Mouse (Mus musculus) megakaryocyte, embryonic 14.5 days (primary cell): ENCODE data around the gene Cybc1. TPM values are rescaled to one million over a fixed set of nuclear protein-coding genes. Genes with fewer than 3 reads are reported as not detected.

Experiments used
- H3K27me3 ChIP-seq: replicated peaks from 2 replicates; pipeline ENCODE3; 2012; ENCODE audit warnings: inconsistent platforms
- H3K36me3 ChIP-seq: replicated peaks from 2 replicates; pipeline ENCODE3; 2012; ENCODE audit warnings: low read length, inconsistent platforms, mixed read lengths
- H3K4me1 ChIP-seq: 2 replicates; pipeline ENCODE4 v1.6.1; 2012; ENCODE audit warnings: inconsistent platforms
- H3K4me3 ChIP-seq: replicated peaks from 2 replicates; pipeline ENCODE3; 2012; ENCODE audit warnings: moderate library complexity, mild to moderate bottlenecking, inconsistent platforms
- H3K9me3 ChIP-seq: 2 replicates; pipeline ENCODE4 v1.6.1; 2012; ENCODE audit warnings: inconsistent platforms
- FLI1 ChIP-seq: IDR thresholded peaks from 2 replicates; pipeline ENCODE4 v1.6.1; 2012; ENCODE audit warnings: low read length, inconsistent platforms, mixed read lengths
- GATA1 ChIP-seq: IDR thresholded peaks from 3 replicates; pipeline ENCODE4 v1.6.1; 2012; ENCODE audit warnings: mixed read lengths, low read length, inconsistent platforms, borderline replicate concordance
- polyA plus RNA-seq: library from polyadenylated mRNA; stranded (reverse); fragments of >175 nt; gene quantifications from 2 replicates; pipeline ENCODE4 v1.2.3, GENCODE M21; 2012; ENCODE audit warnings: low replicate concordance; ENCODE audit not compliant: insufficient read depth

The Cybc1 gene
- 1.1 and 9.5 TPM in 2 replicates for polyA plus RNA-seq

DNA sequence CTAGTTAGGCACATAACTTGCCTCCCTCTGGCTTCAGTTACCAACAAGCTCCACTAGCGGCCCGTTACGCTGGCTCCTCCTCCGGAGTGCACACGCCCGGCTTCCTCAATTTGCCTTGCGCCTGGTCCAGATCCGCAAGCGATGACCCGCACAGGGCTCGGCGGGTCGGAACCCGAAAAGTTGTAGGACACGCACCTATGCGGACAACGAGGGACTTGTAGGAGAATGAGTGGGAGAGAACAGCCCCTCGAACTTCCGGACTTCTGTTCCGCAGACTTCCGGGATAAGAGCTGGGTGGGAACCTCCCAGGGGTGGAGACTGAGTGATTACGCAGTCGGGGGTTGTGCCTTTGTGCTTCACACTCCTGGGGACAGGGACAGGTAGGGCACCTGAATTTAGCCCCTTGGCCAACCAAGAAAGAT, at the start of gene Cybc1:
Gene Cybc1 (minus strand): TSS at position 305 of the 422 bp plus-strand sequence.
- no peak for TF ChIP-seq GATA1
- 0 out of 2 replicates have a peak, but pooled peaks have one; percentile 26 for TF ChIP-seq FLI1
- Histone ChIP-seq H3K9me3 (no peaks in the 10 kb centered on the region), H3K4me1 (peaks cover 80% of the 10 kb centered on the region)

DNA sequence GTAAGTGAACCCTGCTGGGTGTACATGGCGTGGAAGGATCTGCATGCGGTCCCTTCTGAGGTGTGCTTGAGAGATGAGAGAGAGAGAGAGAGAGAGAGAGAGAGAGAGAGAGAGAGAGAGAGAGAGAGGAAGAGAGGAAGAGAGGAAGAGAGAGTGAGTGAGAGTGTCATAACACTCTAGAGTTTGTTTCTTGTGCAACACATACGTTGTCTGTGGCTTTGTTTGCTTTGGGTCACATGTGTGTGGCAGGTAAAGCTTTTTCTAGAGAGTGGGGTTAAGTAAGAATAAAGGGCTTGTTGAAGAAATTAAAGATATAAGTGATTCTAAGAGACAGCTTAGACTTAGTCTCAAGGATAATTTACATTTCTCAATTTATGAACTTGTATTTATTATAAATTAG, 48.9 kb upstream of the Cybc1 start:
- H3K27me3 ChIP-seq = no peaks in the 10 kb centered on the region
- no peak overlapping the region for H3K4me3 ChIP-seq
- no peaks in the 10 kb centered on the region for H3K9me3 ChIP-seq
- H3K4me1 ChIP-seq = peaks cover 92% of the 10 kb centered on the region
- TF ChIP-seq GATA1 (no peak), FLI1 (no peak)
- peaks cover 72% of the 10 kb centered on the region for H3K36me3 ChIP-seq

More for the DNA sequence above, at the start of gene Cybc1:
- H3K4me3 ChIP-seq = peak within 1 kb of the TSS; percentile 97
- peaks cover 39% of the 10 kb centered on the region for H3K36me3 ChIP-seq
- no peaks in the 10 kb centered on the region for H3K27me3 ChIP-seq

DNA sequence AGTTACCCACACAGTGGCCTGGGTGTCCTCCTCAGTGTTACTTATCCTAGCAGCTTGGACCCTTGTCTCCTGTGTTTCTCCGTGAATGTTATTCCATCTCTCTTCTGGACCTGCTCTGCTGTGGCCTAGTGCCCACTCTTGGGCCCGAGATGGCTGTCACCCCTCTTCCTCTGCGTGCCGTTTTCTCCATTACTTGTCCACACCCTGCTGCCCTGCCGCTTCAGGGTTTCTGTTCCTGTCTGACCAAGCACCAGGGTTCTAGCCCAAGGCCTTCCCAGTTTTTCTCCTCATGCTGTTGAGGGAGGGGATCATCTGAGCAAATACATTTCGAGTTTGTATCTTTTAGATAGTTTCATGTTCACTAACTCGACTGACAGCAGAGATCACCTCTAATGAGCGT, 48.4 kb upstream of the Cybc1 start:
- Histone ChIP-seq H3K4me3 (peak overlapping the region; percentile 1), H3K27me3 (no peaks in the 10 kb centered on the region), H3K36me3 (peaks cover 76% of the 10 kb centered on the region), H3K9me3 (no peaks in the 10 kb centered on the region), H3K4me1 (peaks cover 92% of the 10 kb centered on the region)
- no peak for TF ChIP-seq GATA1
- TF ChIP-seq FLI1 = no peak

DNA sequence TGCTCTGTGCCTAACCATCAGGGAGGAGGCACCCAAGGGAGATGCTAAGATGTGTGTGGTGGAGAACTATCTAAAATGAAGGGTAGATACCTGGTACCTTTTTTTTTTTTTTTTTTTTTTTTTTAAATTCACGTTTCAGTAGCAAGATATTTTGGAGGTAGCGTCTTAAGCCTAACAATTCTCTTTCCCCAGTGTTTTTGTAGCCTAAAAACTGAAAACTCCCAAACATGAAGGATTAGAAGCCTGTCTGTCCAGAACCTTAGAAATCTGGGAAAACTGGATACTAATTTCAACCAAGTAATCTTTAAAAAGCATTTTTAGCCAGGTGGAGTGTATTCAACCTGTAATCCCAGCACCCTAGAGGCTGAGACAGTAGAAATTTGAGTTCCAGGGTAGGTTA, 32.0 kb upstream of the Cybc1 start:
- Histone ChIP-seq H3K27me3 (no peaks in the 10 kb centered on the region), H3K4me1 (peaks cover 70% of the 10 kb centered on the region), H3K36me3 (peaks cover 58% of the 10 kb centered on the region), H3K4me3 (peak overlapping the region; percentile 99), H3K9me3 (no peaks in the 10 kb centered on the region)
- no peak for TF ChIP-seq FLI1
- TF ChIP-seq GATA1 = no peak

DNA sequence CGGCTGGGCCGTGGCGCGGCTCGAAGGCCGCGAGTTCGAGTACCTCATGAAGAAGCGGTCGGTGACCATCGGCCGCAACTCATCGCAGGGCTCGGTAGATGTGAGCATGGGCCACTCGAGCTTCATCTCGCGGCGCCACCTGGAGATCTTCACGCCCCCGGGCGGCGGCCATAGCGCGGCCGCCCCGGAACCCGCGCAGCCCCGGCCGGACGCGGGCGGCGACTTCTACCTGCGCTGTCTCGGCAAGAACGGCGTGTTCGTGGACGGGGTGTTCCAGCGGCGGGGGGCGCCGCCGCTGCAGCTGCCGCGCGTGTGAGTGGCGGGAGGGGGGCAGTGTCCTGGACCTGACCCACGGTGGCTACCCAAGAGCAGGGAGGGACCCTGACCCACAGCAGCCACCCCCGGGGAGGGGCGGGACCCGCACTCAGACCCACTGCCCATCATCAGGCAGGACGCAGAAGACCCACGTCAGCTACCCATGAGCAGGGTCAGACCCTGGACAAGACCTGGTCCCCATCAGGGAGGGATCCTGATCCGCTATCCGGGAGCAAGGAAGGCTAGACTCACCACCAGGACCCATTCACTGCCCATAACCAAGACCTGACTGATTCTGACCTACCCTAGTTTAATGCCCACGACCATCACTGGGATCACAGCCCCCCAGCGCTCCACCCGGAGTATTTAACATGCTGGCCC, 31.2 kb upstream of the Cybc1 start:
- Histone ChIP-seq H3K9me3 (no peaks in the 10 kb centered on the region), H3K36me3 (peaks cover 58% of the 10 kb centered on the region), H3K27me3 (no peaks in the 10 kb centered on the region), H3K4me3 (peak overlapping the region; percentile 99), H3K4me1 (peaks cover 64% of the 10 kb centered on the region)
- TF ChIP-seq GATA1 = no peak
- no peak for TF ChIP-seq FLI1

DNA sequence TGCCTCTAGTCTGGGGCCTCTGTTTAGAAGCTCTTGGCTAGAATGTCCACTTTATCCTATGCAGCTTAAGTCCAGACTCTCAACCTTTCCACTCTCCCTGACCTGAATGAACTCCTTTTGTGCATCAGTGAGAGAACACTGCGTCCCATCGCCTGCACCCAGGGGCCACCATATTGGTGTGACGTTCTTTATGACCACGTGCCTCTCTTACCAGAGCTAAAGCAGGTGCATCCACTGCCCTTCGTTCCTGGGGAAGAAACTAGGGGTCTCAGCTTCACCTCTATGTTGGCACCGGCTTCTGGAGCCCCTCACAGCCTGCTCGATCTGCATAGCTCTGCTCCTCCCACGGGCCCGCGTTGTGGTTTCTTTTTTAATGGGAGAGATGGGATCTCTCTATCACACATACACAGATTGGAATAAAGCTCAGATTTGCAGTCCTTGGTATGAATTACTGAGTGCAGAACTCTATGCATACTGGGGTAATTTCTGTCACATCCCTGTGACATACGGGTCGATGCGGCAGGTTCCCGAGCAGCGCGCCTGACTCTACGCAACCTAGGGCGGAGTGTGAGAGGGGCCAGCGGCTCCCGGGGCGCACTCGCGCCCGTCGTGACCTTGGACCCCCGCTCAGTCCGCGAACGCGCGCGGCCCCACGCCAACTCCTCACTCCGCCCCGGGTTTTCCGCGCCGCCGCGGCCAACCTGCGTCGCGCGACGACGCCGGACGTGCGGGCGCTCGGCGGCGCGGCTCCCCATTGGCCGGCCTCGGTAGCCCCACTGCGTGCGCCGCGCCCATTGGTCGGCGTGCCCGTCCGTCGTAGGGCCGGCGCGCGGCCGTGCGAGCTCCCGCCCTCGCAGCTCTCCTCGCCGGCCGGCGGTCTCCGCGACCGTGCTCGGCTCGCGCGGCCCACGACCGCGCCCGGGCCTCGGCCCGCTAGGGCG, 30.3 kb upstream of the Cybc1 start, which contains the start of gene Foxk2:
Gene Foxk2 (plus strand): TSS at position 831 of the 941 bp plus-strand sequence.
- TF ChIP-seq GATA1 (no peak), FLI1 (no peak)
- no peaks in the 10 kb centered on the region for H3K27me3 ChIP-seq
- H3K4me1 ChIP-seq = peaks cover 62% of the 10 kb centered on the region
- peak within 1 kb of the TSS; percentile 99 for H3K4me3 ChIP-seq
- no peaks in the 10 kb centered on the region for H3K9me3 ChIP-seq
- H3K36me3 ChIP-seq = peaks cover 59% of the 10 kb centered on the region

DNA sequence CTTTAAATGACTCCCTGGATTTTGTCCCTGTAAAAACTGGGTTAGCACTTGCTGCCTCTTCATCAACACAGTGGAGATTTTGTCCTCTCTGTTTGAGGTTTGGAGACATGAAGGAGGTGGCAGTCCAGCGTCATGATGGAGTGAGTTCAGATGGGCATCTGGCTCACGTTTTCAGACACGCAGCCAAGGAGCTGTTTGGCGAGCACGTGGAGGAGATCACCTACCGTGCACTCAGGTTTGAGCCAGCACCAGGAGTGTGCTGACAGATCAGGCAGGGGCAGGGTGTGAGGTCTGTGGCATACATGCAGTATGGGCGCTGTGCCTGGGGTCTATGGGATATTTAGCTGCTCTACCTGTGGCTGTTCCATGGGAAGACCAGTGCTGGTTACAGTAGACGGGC, 21.1 kb upstream of the Cybc1 start:
- Histone ChIP-seq H3K36me3 (peaks cover 99% of the 10 kb centered on the region), H3K9me3 (no peaks in the 10 kb centered on the region), H3K4me3 (peak overlapping the region; percentile 50), H3K4me1 (peaks cover 38% of the 10 kb centered on the region), H3K27me3 (no peaks in the 10 kb centered on the region)
- TF ChIP-seq FLI1 (no peak), GATA1 (no peak)

DNA sequence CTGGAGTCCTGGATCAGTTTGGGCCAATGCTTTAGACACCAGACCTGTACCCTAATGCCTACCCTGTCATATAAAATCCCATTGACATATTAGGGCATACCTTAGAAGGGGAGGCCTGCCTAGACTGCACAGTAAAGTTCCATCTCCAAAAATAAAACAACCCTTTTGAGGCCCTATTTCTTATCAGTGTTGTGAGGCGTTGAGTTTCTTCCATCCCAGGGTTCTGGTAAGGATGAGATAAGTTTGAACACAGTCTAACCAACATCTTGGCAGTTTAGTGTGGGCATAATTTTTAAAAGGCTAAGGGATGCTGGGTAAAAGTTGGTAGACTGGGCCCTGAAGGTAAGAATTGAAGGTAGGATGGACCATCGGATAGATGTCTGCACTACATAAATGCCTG, 10.5 kb upstream of the Cybc1 start:
- Histone ChIP-seq H3K4me3 (peak overlapping the region; percentile 100), H3K36me3 (peaks cover 61% of the 10 kb centered on the region), H3K9me3 (no peaks in the 10 kb centered on the region), H3K27me3 (no peaks in the 10 kb centered on the region), H3K4me1 (peaks cover 75% of the 10 kb centered on the region)
- TF ChIP-seq GATA1 (no peak), FLI1 (no peak)

DNA sequence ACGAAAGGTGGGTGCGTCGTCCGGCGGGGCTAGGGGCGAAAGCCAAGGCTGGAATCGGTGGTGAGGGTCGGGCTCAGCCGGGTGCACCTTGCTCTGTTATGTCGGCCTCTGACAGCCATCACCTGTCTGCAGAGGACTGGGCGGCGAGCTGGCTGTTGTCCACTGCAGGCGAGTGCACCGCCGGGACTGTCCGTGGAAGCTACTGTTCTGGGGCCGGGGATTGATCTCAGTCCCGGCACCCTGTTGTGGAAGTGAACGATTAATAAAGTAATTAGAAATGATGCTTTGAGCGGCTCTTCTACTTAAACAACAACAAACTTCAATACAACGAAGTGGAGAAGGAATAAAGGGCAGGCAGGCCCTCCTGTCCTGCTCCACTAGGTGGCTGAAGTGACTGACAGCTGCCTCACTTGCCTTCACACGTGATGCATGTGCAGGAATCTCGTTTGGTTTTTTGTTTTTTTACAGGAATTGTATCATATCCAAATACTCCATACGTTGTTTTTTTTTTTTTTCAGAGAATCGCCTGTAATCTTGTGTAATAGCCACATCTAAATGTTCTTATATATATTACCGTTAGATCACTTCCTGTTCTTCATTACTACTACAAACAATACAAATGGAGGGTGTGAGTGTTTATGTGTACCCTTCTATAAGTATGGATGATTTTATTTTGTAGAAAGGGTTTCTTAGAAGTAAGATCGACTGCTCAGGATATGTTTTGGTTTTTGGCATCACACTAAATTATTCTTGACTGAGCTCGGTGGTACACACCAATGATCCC, 8.4 kb upstream of the Cybc1 start:
- H3K9me3 ChIP-seq = no peaks in the 10 kb centered on the region
- H3K4me3 ChIP-seq = peak overlapping the region; percentile 100
- H3K27me3 ChIP-seq = no peaks in the 10 kb centered on the region
- H3K36me3 ChIP-seq = peaks cover 41% of the 10 kb centered on the region
- peaks cover 77% of the 10 kb centered on the region for H3K4me1 ChIP-seq
- TF ChIP-seq FLI1 (no peak), GATA1 (no peak)
